Mouse (Mus musculus) neural tube, embryonic 13.5 days (tissue): ENCODE results near the gene Itpkb. TPM values are rescaled to one million over a fixed set of nuclear protein-coding genes. Genes with fewer than 3 reads are reported as not detected.

Source experiments
- ATAC-seq: fragments of 200-750 bp; cut with Nextera tagmentation; 2 replicates; pipeline ENCODE4 v1.8.0; 2017; ENCODE audit warnings: low read depth, mild to moderate bottlenecking, moderate TSS enrichment, moderate library complexity
- H3K27ac ChIP-seq: fragments of 300-500 bp; sonication (generic); replicated peaks from 2 replicates; pipeline ENCODE4 v1.5.1; 2015; ENCODE audit warnings: moderate library complexity, mild to moderate bottlenecking, inconsistent platforms
- H3K27me3 ChIP-seq: fragments of 300-500 bp; sonication (generic); 2 replicates; pipeline ENCODE4 v1.6.1; 2015; ENCODE audit warnings: mild to moderate bottlenecking, inconsistent platforms
- H3K36me3 ChIP-seq: fragments of 300-500 bp; sonication (generic); 2 replicates; pipeline ENCODE4 v1.6.1; 2015; ENCODE audit warnings: mild to moderate bottlenecking, inconsistent platforms
- H3K4me1 ChIP-seq: fragments of 300-500 bp; sonication (generic); replicated peaks from 2 replicates; pipeline ENCODE4 v1.6.1; 2015; ENCODE audit warnings: inconsistent platforms
- H3K4me2 ChIP-seq: fragments of 300-500 bp; sonication (generic); 2 replicates; pipeline ENCODE4 v1.6.1; 2015; ENCODE audit warnings: inconsistent platforms, mild to moderate bottlenecking, moderate library complexity
- H3K4me3 ChIP-seq: fragments of 300-500 bp; sonication (generic); 2 replicates; pipeline ENCODE4 v1.5.1; 2015; ENCODE audit warnings: mild to moderate bottlenecking, inconsistent platforms
- H3K9ac ChIP-seq: fragments of 300-500 bp; sonication (generic); 2 replicates; pipeline ENCODE4 v1.6.1; 2015; ENCODE audit warnings: moderate library complexity, mild to moderate bottlenecking, inconsistent platforms
- H3K9me3 ChIP-seq: fragments of 300-500 bp; sonication (generic); 2 replicates; pipeline ENCODE4 v1.6.1; 2016; ENCODE audit warnings: inconsistent platforms
- WGBS: fragments of 180-500 bp; shearing (Covaris S2); methylation state at CpG from one replicate; pipeline ENCODE4 v1.1.7; 2015; 5-methylcytosine and 5-hydroxymethylcytosine counted together
- polyA plus RNA-seq: library from polyadenylated mRNA; unstranded; fragments of >200 nt; fragmentation: Nextera tagmentation; extraction: Ambion mirVana; gene quantifications from 2 replicates; pipeline ENCODE4 v1.2.1, GENCODE M21; 2015

Itpkb gene
- polyA plus RNA-seq, 1 experiment from 2014 or later, result 3.9 TPM

- H3K27me3 ChIP-seq, result no peaks in the 10 kb centered on the region
- no peak overlapping the region for H3K4me3 ChIP-seq
- H3K4me1 ChIP-seq, result peaks cover 19% of the 10 kb centered on the region; the same call in 1 of the 2 replicates
- WGBS, result 47% methylated on average over 4 of the region's 4 CpGs
- no peak overlapping the region for H3K27ac ChIP-seq
- no peaks in the 10 kb centered on the region for H3K36me3 ChIP-seq
- H3K9me3 ChIP-seq, result no peaks in the 10 kb centered on the region
- H3K4me2 ChIP-seq, result no peak overlapping the region
- no peak for ATAC-seq
- H3K9ac ChIP-seq, result no peak overlapping the region
Measured at GRCm38 (mm10) chr1:180300997-180301396, 29.3 kb upstream of the Itpkb start.

GRCm38 (mm10) chr1:180302253-180303120 is 27.8 kb upstream of the Itpkb start:
- no peak overlapping the region for H3K9ac ChIP-seq
- 53% methylated on average over 12 of the region's 12 CpGs for WGBS
- no peak for ATAC-seq
- H3K27ac ChIP-seq, result no peak overlapping the region
- no peak overlapping the region for H3K4me3 ChIP-seq
- H3K27me3 ChIP-seq, result no peaks in the 10 kb centered on the region
- H3K9me3 ChIP-seq, result no peaks in the 10 kb centered on the region
- peaks cover 19% of the 10 kb centered on the region; the same call in 1 of the 2 replicates for H3K4me1 ChIP-seq
- H3K36me3 ChIP-seq, result no peaks in the 10 kb centered on the region
- no peak overlapping the region for H3K4me2 ChIP-seq

- Histone ChIP-seq H3K9me3 (no peaks in the 10 kb centered on the region), H3K36me3 (no peaks in the 10 kb centered on the region), H3K27ac (no peak overlapping the region), H3K4me3 (no peak overlapping the region), H3K4me1 (peaks cover 18% of the 10 kb centered on the region; the same call in 1 of the 2 replicates), H3K9ac (no peak overlapping the region), H3K4me2 (no peak overlapping the region), H3K27me3 (no peaks in the 10 kb centered on the region)
- ATAC-seq, result no peak
- WGBS, result 31% methylated on average over 5 of the region's 5 CpGs
Measured at GRCm38 (mm10) chr1:180303600-180303999, 26.7 kb upstream of the Itpkb start.

GRCm38 (mm10) chr1:180306889-180307288 is 23.4 kb upstream of the Itpkb start:
- ATAC-seq, result no peak
- H3K9me3 ChIP-seq, result no peaks in the 10 kb centered on the region
- peaks cover 22% of the 10 kb centered on the region; the same call in 1 of the 2 replicates for H3K4me1 ChIP-seq
- no peaks in the 10 kb centered on the region for H3K36me3 ChIP-seq
- H3K4me2 ChIP-seq, result no peak overlapping the region
- H3K27ac ChIP-seq, result no peak overlapping the region
- no peak overlapping the region for H3K9ac ChIP-seq
- H3K4me3 ChIP-seq, result no peak overlapping the region
- 77% methylated on average over 9 of the region's 9 CpGs for WGBS
- H3K27me3 ChIP-seq, result no peaks in the 10 kb centered on the region

GRCm38 (mm10) chr1:180307661-180308060 is 22.6 kb upstream of the Itpkb start:
- Histone ChIP-seq H3K4me3 (no peak overlapping the region), H3K4me1 (peaks cover 28% of the 10 kb centered on the region), H3K4me2 (no peak overlapping the region), H3K9me3 (no peaks in the 10 kb centered on the region), H3K27me3 (no peaks in the 10 kb centered on the region), H3K9ac (no peak overlapping the region), H3K36me3 (no peaks in the 10 kb centered on the region), H3K27ac (no peak overlapping the region)
- 51% methylated on average over 2 of the region's 2 CpGs for WGBS
- ATAC-seq, result no peak

GRCm38 (mm10) chr1:180308897-180309296 is 21.4 kb upstream of the Itpkb start:
- H3K9ac ChIP-seq, result no peak overlapping the region
- H3K27me3 ChIP-seq, result no peaks in the 10 kb centered on the region
- H3K4me3 ChIP-seq, result no peak overlapping the region
- no peak overlapping the region for H3K4me2 ChIP-seq
- H3K4me1 ChIP-seq, result peaks cover 30% of the 10 kb centered on the region
- ATAC-seq, result no peak
- H3K9me3 ChIP-seq, result no peaks in the 10 kb centered on the region
- no peak overlapping the region for H3K27ac ChIP-seq
- 61% methylated on average over 4 of the region's 4 CpGs for WGBS
- no peaks in the 10 kb centered on the region for H3K36me3 ChIP-seq

GRCm38 (mm10) chr1:180312286-180312685 is 18.0 kb upstream of the Itpkb start:
- Histone ChIP-seq H3K9me3 (no peaks in the 10 kb centered on the region), H3K4me3 (no peak overlapping the region), H3K9ac (0 out of 2 replicates have a peak overlapping the region, but pooled peaks have one; percentile 46), H3K27ac (peak overlapping the region; percentile 84), H3K36me3 (no peaks in the 10 kb centered on the region), H3K4me1 (peaks cover 40% of the 10 kb centered on the region), H3K27me3 (no peaks in the 10 kb centered on the region), H3K4me2 (peak overlapping the region; percentile 50; the same call in 1 of the 2 replicates)
- no peak; the same call in 1 of the 2 replicates for ATAC-seq
- 24% methylated on average over 6 of the region's 6 CpGs for WGBS

- Histone ChIP-seq H3K27ac (peak overlapping the region; percentile 84), H3K4me1 (peaks cover 34% of the 10 kb centered on the region), H3K27me3 (no peaks in the 10 kb centered on the region), H3K4me2 (peak overlapping the region; percentile 50), H3K9ac (peak overlapping the region; percentile 46; the same call in 1 of the 2 replicates), H3K4me3 (no peak overlapping the region), H3K36me3 (no peaks in the 10 kb centered on the region), H3K9me3 (no peaks in the 10 kb centered on the region)
- peak; percentile 80 for ATAC-seq
- WGBS, result 15% methylated on average over 6 of the region's 6 CpGs
Measured at GRCm38 (mm10) chr1:180312792-180313311, 17.4 kb upstream of the Itpkb start.

GRCm38 (mm10) chr1:180313517-180314440 is 16.5 kb upstream of the Itpkb start:
- peaks cover 34% of the 10 kb centered on the region for H3K4me1 ChIP-seq
- H3K4me2 ChIP-seq, result peak overlapping the region; percentile 50
- H3K27ac ChIP-seq, result peak overlapping the region; percentile 84
- H3K36me3 ChIP-seq, result no peaks in the 10 kb centered on the region
- peak overlapping the region; percentile 26 for H3K4me3 ChIP-seq
- ATAC-seq, result peak; percentile 78
- H3K9me3 ChIP-seq, result no peaks in the 10 kb centered on the region
- 11% methylated on average over 20 of the region's 20 CpGs for WGBS
- H3K27me3 ChIP-seq, result no peaks in the 10 kb centered on the region
- peak overlapping the region; percentile 46; the same call in 1 of the 2 replicates for H3K9ac ChIP-seq

- Histone ChIP-seq H3K4me1 (peaks cover 35% of the 10 kb centered on the region), H3K36me3 (no peaks in the 10 kb centered on the region), H3K9ac (no peak overlapping the region), H3K4me3 (no peak overlapping the region), H3K9me3 (no peaks in the 10 kb centered on the region), H3K27me3 (no peaks in the 10 kb centered on the region), H3K27ac (peak overlapping the region; percentile 84; the same call in 1 of the 2 replicates), H3K4me2 (no peak overlapping the region)
- WGBS, result 81% methylated on average over 11 of the region's 11 CpGs
- ATAC-seq, result no peak
Measured at GRCm38 (mm10) chr1:180314641-180315040, 15.6 kb upstream of the Itpkb start.

- H3K4me2 ChIP-seq, result no peak overlapping the region
- no peaks in the 10 kb centered on the region for H3K27me3 ChIP-seq
- no peak for ATAC-seq
- H3K9ac ChIP-seq, result no peak overlapping the region
- whole genome bisulfite sequencing, result 73% methylated on average over 3 of the region's 3 CpGs
- H3K4me3 ChIP-seq, result no peak overlapping the region
- no peaks in the 10 kb centered on the region for H3K9me3 ChIP-seq
- H3K36me3 ChIP-seq, result no peaks in the 10 kb centered on the region
- no peak overlapping the region for H3K27ac ChIP-seq
- peaks cover 38% of the 10 kb centered on the region for H3K4me1 ChIP-seq
Measured at GRCm38 (mm10) chr1:180315127-180315526, 15.2 kb upstream of the Itpkb start.
